In genomic region chr4:141952824-141953223, GRCm38 (mm10) we compare ENCODE assay signal across 10 mouse cellular contexts.
DNase-seq lines count a peak whose midpoint lies in the region; ATAC-seq and TF ChIP-seq lines count a peak whose summit lies in the region.
"Had no signal": no experiment of that assay in that cellular context is flagged by ENCODE, and none has a peak within 500 bp of the region (broad histone marks: within the 10 kb centered on the region; RNA-seq: fewer than 3 reads in every experiment).

No protein-coding gene starts in this region.

- no peak for DNase-seq in frontal cortex, postnatal 25 days (ENCODE audit: low spot score in 2 of 2)
- DNase-seq in limb, embryonic 10.5 days (ENCODE audit: low spot score), result no peak
- no peak for DNase-seq in cerebellum, adult 8-10 months
- no peak for DNase-seq in layer of hippocampus, postnatal 36 days
- DNase-seq: cerebellum, adult 11-12 months had no signal

- 69% methylated on average over 5 of the region's 5 CpGs for WGBS in limb, embryonic 12.5 days
- 73% methylated on average over 5 of the region's 5 CpGs for WGBS in limb, embryonic 10.5 days

- H3K27ac ChIP-seq in limb, embryonic 12.5 days, result 0 out of 2 replicates have a peak overlapping the region, but pooled peaks have one; percentile 29
- no peak overlapping the region for H3K27ac ChIP-seq in limb, embryonic 10.5 days
- peak overlapping the region; percentile 99 for H3K27ac ChIP-seq in bone marrow macrophage, adult 2 months (ENCODE audit: insufficient read depth, low read depth, low read length)
- H3K27ac ChIP-seq: limb, embryonic 15.5 days had no signal

- H3K27me3 ChIP-seq in limb, embryonic 12.5 days, result peaks cover 3% of the 10 kb centered on the region; the same call in 1 of the 2 replicates
- 0 out of 2 replicates have a peak, but pooled peaks cover 4% of the 10 kb centered on the region for H3K27me3 ChIP-seq in limb, embryonic 10.5 days (ENCODE audit: low read depth, poor library complexity, severe bottlenecking)
- H3K27me3 ChIP-seq: limb, embryonic 15.5 days had no signal

- H3K9ac ChIP-seq in limb, embryonic 12.5 days (replicated peaks), result no peak overlapping the region
- H3K9ac ChIP-seq: limb, embryonic 15.5 days had no signal

- no peak for TF ChIP-seq POLR2A in bone marrow macrophage, adult 2 months (IDR thresholded peaks at IDR 0.05; ENCODE audit: borderline replicate concordance, low read depth, low read length)

- TF ChIP-seq CTCF in bone marrow macrophage, adult 2 months (IDR thresholded peaks at IDR 0.05; ENCODE audit: low read depth, low read length), result no peak

- no peak overlapping the region for H3K4me3 ChIP-seq in limb, embryonic 12.5 days (replicated peaks)
- no peak overlapping the region for H3K4me3 ChIP-seq in limb, embryonic 10.5 days
- peak overlapping the region; percentile 44 for H3K4me3 ChIP-seq in bone marrow macrophage, adult 2 months (ENCODE audit: insufficient read depth, low read length)
- H3K4me3 ChIP-seq: limb, embryonic 15.5 days had no signal

- no peak overlapping the region for H3K4me2 ChIP-seq in limb, embryonic 12.5 days
- H3K4me2 ChIP-seq: limb, embryonic 15.5 days had no signal

- peak; percentile 50 for ATAC-seq in frontal cortex, adult (ENCODE audit: low TSS enrichment)
- ATAC-seq in limb, embryonic 12.5 days (ENCODE audit: insufficient number of reproducible peaks, insufficient read depth, low FRiP score, low TSS enrichment, low read depth), result no peak
- peak; percentile 37 for ATAC-seq in megakaryocyte, adult 5-6 weeks (ENCODE audit: poor library complexity, severe bottlenecking)

- H3K4me1 ChIP-seq in limb, embryonic 12.5 days (replicated peaks), result peaks cover 26% of the 10 kb centered on the region
- H3K4me1 ChIP-seq in limb, embryonic 10.5 days, result peaks cover 16% of the 10 kb centered on the region
- peaks cover 49% of the 10 kb centered on the region for H3K4me1 ChIP-seq in bone marrow macrophage, adult 2 months (ENCODE audit: control insufficient read depth, insufficient read depth, low read length)

- no peaks in the 10 kb centered on the region for H3K9me3 ChIP-seq in limb, embryonic 12.5 days
- H3K9me3 ChIP-seq in limb, embryonic 10.5 days (replicated peaks), result no peaks in the 10 kb centered on the region
- H3K9me3 ChIP-seq: limb, embryonic 15.5 days had no signal

- H3K36me3 ChIP-seq in limb, embryonic 12.5 days, result no peaks in the 10 kb centered on the region
- H3K36me3 ChIP-seq in limb, embryonic 10.5 days, result no peaks in the 10 kb centered on the region
- H3K36me3 ChIP-seq: limb, embryonic 15.5 days had no signal
